Mouse (Mus musculus) layer of hippocampus, adult 9-11 months (tissue): ENCODE measurements around the gene Hist1h2ae.
"Not testable (repeated sequence)": the region's sequence is repeated elsewhere in the genome, so short reads cannot be mapped to it uniquely, and the experiment has no call there.

Experiments used
- DNase-seq: peaks from one replicate; pipeline ENCODE4 v3.0.0; 2022

Hist1h2ae gene

GRCm38 (mm10) chr13:23571022-23571503 lies at the start of gene Hist1h2ae, which contains the start of gene Hist1h2bg:
Hist1h2ae (minus strand) TSS chr13:23571220.
Hist1h2bg (plus strand) TSS chr13:23571396.
- DNase-seq, result peak; percentile 85

DNA sequence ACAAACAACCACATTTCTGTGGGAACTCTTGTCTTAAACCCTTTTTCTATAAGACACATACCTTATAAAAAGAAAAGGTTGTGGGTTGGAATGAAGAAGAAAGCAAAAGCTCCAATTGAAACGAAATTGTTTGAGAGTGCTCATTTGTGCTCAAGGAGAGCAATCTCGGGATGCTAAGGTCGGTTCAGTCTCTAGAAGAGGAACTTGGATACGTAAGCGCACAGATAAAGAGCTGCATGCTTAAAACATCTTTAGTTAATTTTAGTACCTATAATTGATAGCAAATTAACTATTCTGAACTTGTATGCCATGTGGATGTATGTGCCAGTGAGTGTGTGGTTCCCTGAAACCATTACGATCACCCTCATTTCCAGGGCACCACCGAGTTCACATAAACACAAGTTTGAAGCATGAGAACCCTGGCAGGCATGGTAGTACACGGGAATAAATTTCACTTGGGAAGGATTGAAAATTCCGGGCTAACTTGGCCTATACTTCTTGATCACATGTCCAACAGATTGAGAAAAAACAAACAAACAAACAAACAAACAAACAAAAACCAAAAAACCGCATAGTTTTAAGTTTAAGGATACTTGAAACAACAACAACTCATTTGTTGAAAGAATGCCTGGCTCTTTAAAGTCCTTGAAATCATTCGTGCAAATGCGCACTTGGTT lies 49.2 kb upstream of the Hist1h2ae start:
- peak; percentile 10 for DNase-seq

GRCm38 (mm10) chr13:23611638-23612037 lies 40.6 kb upstream of the Hist1h2ae start:
- DNase-seq, result no peak

GRCm38 (mm10) chr13:23610393-23610792 lies 39.4 kb upstream of the Hist1h2ae start:
- no peak for DNase-seq

GRCm38 (mm10) chr13:23609844-23610243 lies 38.8 kb upstream of the Hist1h2ae start:
- no peak for DNase-seq

- no peak for DNase-seq
These were observed 38.2 kb upstream of the Hist1h2ae start for GRCm38 (mm10) chr13:23609209-23609608.

- no peak for DNase-seq
These were observed 34.0 kb upstream of the Hist1h2ae start for GRCm38 (mm10) chr13:23605052-23605451.

GRCm38 (mm10) chr13:23604452-23604851 lies 33.4 kb upstream of the Hist1h2ae start:
- no peak for DNase-seq

GRCm38 (mm10) chr13:23603182-23603699 lies 32.2 kb upstream of the Hist1h2ae start:
- no peak for DNase-seq

DNA sequence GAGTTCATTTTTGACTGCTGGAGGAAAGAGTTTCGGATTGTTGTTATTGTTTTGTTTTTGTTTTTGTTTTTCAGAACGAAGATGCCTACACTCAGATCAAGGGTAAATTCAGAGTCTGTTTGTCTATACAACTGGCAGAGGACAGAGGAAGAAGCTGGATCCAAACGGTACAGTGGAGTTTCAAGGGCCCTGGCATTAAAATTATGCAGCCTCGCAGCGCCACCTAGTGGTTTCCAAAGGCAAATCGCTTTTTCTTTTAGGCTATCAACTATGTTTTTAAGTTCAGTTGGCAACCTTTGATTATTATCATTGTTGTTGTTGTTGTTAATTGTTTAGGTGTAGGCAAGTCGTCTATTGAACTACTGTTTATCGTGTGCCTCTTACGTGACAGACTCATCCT lies 26.9 kb upstream of the Hist1h2ae start:
- DNase-seq, result no peak

GRCm38 (mm10) chr13:23595622-23596372 lies 24.8 kb upstream of the Hist1h2ae start:
- DNase-seq, result no peak

DNA sequence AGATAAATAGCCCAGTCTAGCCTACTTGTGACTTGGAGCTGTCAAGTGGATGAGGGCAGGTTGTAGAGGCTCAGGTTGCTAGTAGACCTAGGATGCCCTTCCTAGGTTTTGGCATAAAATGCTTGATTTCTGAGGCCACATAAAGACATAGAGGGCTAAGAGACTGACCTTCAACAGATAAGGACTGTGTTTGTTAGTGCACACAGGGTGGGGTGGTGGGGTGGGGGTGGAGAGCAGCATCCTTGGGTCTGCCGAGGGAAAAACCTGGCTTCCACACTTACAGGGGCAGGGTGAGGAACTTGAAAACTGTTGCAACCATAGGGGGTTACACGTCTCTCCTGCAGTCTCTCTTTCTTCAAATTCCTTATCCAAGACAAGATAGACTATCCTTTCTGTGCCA lies 24.2 kb upstream of the Hist1h2ae start:
- no peak for DNase-seq

DNA sequence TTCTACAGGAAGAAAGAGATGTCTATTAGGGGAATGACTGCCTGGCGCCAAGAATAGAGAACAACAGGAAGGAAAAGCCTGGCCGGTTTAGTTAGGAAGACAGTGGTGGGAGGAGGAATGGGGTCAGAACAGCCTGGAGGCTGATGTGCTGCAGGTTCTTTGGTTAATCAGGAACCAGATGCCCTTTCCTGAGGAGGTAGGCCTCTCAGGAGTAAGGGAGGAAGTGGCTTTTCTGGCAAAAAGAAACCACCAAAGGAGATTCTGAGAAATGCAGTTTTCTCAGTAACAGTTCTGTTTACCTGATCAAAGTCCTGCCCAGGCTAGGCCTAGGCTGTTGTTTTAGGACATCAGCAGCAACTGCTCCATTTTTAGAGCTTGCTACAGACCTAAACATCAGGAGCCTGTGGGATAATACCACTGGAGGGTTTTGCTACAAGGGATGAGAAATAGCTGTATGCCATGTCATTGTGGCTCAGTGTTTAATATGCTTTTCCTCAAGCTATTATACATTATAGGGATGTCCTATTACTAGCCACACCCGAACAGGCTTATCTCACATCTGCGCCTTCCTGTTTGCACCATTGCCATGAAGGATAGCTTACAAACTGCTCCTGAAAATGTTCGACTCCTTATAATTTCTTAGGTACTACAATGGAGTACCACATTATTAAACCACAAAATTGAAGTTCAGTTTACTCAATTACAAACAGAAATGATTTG lies 22.2 kb upstream of the Hist1h2ae start:
- DNase-seq, result no peak

GRCm38 (mm10) chr13:23592614-23593013 lies 21.6 kb upstream of the Hist1h2ae start:
- DNase-seq, result no peak

GRCm38 (mm10) chr13:23591886-23592285 lies 20.9 kb upstream of the Hist1h2ae start:
- not testable (repeated sequence) for DNase-seq

GRCm38 (mm10) chr13:23591206-23591605 lies 20.2 kb upstream of the Hist1h2ae start:
- no peak for DNase-seq

GRCm38 (mm10) chr13:23586940-23587225 lies 15.9 kb upstream of the Hist1h2ae start:
- DNase-seq, result no peak

GRCm38 (mm10) chr13:23586099-23586939 lies 15.3 kb upstream of the Hist1h2ae start:
- DNase-seq, result no peak

DNA sequence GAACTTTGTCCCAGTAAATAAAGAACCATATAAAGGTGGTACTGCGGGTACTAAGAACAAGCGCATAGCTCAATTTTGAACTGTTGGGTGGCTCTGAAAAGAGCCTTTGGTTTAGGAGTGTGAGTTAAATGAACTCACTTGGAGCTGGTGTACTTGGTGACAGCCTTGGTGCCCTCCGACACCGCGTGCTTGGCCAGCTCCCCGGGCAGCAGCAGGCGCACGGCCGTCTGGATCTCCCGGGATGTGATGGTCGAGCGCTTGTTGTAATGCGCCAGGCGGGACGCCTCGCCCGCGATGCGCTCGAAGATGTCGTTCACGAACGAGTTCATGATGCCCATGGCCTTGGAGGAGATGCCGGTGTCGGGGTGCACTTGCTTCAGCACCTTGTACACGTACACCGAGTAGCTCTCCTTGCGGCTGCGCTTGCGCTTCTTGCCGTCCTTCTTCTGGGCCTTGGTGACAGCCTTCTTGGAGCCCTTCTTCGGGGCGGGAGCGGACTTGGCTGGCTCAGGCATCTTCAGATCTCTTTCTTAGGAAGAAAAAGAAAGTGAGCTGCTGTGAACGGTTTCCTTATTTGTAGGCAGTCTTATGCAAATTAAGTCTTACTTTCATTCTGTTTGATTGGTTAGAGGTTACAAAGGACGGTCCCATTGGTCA lies 14.6 kb upstream of the Hist1h2ae start:
- DNase-seq, result peak; percentile 77

GRCm38 (mm10) chr13:23585029-23585441 lies 14.0 kb upstream of the Hist1h2ae start:
- DNase-seq, result peak; percentile 67

DNA sequence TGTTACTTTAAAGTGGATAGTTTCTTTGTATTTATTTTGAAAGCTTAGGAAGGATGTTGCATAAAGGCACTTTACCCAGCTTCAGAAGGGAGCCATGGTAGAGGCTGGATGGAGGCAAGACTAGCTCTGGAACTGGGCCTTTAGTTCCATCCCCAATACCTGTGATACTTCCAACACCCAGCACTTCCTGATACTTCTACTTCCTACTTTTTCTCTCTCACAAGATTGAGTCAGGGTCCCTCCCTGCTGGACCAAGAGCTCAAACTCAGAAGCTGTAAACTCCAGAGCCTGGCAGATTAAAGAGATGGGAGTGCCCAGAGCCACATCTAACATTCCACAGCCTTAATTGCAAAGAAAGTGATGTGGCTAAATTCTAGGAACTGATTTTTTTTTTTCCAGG lies 13.3 kb upstream of the Hist1h2ae start:
- DNase-seq, result no peak
